Mouse (Mus musculus): Measurements from ENCODE around the gene Ficd.

Gene Ficd

DNA sequence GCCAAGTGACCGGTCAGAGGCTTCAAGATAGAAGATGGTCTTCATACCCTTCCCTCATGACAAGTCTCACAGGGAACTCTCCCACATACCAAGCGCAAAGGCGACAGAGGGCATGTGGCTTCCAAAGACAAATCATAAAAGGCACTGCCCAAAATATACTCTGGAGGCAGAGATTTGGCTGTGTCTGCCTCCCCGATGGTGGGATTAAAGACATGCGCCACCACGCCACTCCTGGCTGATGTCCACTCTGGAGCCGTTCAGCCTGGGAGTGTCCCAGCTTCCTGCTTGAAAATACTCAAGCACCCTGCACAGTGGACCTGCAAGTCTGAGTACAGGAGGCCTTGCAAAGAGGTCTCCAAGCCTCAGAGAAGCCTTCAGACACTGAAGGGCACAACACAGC lies 4.4 kb upstream of the Ficd start:
- no peak for DNase-seq

DNA sequence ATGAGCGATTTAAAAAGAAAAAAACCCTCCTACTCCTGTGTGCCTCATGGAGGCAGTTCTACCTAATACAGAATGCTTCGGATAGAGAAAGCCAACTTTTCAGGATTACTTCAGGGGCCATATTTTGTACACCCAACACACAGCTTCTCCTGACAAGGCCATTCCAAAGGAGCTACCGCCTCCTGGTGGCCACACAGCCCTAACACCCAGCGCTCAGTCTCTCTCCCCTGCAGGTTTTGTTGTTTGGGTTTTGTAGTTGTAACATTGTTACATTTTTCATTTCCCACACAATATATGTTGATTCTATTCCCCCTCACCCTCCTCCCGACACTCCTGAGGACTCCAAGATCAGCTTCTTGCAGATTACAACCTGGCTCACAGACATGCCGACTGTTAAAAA lies 3.4 kb upstream of the Ficd start:
- peak; percentile 46 for DNase-seq

GRCm38 (mm10) chr5:113734376-113734775 lies 1.2 kb upstream of the Ficd start:
- no peak for DNase-seq

DNA sequence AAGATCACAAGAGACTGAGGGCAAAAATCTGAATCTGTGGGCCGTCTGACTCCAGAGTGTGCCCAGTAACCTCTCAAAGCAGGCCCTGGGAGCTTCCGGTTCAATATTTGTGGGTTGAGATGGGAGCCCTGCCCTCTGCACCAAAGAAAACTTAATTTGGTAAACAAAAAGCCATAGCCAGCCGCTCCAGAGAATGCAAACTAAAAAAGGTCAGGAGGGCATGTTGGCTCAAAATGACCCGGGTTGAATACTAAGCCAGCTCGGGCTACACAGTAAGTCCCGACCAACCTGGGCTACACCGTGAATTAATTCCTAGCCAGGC lies 619 bp upstream of the Ficd start:
- DNase-seq, result no peak

DNA sequence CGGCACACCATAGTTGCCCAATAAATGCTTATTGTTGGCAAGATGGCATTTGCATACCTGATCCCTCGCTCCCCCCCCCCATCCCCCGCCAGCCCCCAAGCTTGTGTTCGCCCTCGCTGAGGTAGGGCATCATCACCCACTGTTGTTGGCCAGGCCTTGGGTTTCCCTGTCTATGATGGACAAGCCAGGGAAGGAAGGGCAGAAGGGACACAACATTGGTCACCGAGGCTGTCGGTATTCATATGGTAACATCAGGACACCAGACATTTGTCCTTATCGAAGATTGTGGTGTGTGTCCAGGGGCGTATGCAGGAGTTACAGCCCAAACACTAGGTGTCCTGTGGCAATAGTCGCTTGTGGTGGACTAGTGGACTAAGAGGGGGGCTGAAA lies 505 bp downstream of the Ficd start:
- no peak for DNase-seq

DNA sequence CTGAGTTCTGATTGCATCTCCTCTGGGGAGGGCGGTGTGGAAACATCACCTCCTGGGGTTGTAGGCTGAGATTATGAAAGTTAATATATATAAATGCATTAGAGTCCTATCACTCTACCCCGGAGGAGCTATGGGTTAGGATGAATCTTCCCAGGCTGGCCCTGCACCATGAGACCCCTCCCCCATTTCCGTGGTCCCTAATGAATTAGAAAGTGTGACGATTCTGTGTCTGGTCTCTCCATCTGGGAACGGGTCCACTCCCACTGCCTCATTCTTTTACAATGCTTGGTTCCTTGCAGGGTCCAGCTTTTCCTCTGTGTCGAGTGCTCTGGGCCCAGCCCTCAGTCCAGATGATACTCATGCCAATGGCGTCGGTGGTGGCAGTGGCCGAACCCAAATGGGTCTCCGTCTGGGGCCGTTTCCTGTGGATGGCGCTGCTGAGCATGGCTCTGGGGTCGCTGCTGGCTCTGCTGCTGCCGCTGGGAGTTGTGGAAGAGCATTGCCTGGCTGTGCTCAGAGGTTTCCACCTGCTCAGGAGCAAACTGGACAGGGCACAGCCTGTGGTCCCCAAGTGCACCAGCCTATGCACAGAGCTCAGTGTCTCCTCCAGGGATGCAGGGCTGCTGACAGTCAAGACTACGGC lies 1.0 kb downstream of the Ficd start:
- no peak for DNase-seq

DNA sequence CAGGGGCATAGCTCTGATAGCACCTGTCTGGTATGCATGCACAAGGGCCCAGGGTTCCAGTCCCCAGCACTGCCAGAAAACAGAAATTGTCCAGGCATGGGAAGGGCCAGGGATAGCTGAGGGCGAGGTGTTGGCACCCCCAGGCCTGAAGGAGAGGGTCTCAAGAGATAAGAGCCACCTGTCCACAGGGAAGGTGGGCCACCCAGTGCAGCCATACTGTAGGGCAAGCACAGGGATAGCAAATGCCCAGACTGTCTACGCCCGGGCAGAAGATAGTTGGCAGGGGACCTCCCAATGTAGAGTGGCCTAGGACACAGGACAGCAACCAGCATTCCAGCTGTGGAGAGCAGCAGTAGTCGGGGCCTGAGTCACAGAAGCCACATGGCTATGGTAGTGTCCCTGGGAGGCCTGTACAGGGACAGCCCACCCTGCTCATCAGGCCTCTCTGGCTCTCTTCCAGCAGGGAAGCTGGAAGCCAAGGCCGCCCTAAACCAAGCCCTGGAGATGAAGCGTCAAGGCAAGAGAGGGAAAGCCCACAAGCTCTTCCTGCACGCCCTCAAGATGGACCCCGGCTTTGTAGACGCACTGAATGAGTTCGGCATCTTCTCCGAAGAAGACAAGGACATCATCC lies 2.1 kb downstream of the Ficd start:
- no peak for DNase-seq

DNA sequence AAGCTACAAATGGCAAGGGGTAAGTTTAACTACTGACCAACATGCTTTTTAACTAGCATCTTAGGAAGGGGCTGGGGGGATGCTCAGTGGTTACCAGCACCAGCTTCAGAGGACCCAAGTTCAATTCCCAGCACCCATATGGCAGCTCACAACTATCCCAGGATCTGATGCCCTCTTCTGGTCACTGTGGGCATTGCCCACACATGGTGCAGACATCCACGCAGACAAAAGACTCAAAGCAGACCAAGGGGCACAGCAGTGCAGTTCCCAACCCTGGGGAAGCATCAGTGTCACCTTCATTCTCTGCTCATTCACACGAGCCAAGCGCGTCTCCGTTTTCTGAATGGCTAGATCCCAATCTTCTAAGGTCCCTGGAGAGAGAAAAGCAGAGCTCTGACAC lies 12.0 kb downstream of the Ficd start:
- no peak for DNase-seq

- DNase-seq, result no peak
Measured at GRCm38 (mm10) chr5:113748556-113749331, 13.1 kb downstream of the Ficd start.

GRCm38 (mm10) chr5:113751521-113752157 lies 16.0 kb downstream of the Ficd start:
- no peak for DNase-seq

GRCm38 (mm10) chr5:113755347-113756030 lies 19.9 kb downstream of the Ficd start:
- no peak for DNase-seq

DNA sequence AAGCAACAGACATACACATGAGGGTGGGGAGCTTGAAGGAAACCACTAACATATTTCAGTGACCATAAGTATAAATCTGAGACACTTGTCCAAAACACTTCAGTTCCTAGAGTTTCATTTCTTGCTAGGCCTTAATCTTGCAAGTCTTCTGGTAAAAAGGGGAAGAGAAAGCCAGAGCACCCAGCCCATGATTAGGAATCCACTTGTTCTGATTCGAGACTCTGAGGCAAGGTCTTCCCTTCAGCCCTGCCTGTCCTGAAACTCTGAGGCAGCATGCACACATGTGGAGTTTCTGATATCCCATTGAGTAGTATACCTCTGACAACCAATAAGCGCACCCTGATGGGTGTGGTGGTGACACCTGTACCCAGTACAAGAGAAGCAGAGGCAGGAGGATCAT lies 26.0 kb downstream of the Ficd start:
- DNase-seq, result no peak

DNA sequence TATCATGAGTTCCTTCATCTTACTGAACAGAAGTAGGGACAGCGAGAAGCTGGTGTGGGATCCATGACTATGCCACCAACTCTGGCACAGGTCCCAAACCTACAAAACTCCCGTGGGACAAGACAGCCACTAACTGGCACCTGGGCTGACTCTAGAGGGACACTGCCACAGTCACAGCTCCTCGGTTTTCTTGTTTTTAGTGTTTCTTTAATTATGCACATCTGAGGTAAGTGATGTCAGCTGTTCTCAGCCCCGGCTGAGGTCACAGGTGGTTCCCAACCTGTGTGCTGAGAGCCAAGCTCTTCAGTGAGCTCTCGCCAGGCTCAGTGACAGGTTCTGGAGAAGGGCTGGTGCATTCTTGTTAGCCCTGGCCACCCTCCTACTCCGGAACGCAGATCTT lies 28.8 kb downstream of the Ficd start:
- DNase-seq, result no peak

- no peak for DNase-seq
Measured at GRCm38 (mm10) chr5:113765641-113766526, 30.3 kb downstream of the Ficd start.

DNA sequence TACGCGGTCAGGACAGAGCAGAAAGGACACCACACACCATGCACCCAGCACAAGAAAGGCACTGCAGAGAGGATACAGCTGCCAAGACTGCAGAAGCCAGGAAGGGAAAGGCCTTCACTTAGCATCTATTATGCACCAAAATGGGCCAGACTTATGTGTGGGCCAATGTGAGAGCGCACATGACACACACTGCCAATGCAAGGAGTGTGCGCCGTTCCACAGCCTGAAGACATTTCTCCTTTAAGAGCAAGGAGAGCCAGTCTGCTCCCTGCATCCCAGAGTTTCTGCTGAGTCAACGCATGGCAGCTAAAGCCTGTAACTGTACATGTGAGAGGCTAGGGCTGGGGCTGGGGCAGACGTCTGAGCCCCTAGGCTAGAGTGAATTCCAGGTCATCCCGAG lies 33.2 kb downstream of the Ficd start:
- no peak for DNase-seq

- DNase-seq, result peak; percentile 88
Measured at GRCm38 (mm10) chr5:113771213-113772162, 35.9 kb downstream of the Ficd start.

DNA sequence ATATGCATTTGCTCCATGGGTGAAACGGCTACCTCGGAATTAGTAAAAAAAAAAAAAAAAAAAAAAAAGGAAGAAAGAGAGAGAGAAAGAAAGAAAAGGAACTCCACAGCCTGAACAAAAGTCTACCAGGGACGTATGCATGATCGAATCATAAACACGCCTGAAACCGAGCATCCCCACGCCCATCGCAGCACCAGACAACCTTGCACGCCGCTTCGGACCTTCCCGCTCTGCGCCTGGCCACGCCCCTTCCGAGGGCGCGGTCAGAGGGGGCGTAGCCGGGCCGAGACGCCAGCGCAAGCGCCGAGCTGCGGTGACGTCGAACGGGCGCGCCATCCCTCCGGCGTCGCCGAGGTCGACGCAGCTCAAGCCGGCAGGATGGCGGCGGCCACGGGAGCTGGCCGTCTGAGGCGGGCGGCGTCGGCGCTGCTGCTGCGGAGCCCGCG lies 36.9 kb downstream of the Ficd start, which contains the start of the genes Sart3 and Iscu:
Gene Sart3 (minus strand): TSS at position 61 of the 446 bp plus-strand sequence.
Gene Iscu (plus strand): TSS at position 299 of the 446 bp plus-strand sequence.
- peak; percentile 96 for DNase-seq

DNA sequence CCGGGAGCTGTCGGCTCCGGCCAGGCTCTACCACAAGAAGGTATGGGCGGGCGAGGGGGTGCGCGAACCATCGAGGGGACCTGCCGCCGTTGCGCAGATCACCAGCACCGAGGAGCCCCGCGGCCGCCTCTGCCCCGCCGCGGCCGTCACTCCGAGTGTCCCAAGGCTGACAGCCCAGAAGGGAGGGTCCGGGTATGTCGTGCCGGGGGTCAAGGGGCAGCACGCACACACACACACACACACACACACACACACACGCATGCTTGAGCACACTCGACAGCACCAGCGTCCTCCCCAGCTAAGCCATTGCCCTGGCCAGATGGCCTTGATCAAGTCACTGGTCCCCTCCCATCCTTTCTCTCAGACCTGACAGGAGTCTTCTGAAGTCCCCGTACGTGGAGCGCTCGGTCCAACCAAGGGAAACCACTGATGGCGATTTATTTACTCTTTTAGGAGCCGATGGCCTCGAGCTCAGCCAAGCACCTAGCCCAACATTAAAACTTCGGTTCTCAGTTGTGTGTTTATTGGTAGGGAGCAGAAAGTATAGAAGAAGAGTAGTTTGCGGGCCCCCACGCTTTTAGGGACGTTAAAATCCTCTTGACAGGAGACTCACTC lies 37.4 kb downstream of the Ficd start:
- no peak for DNase-seq

DNA sequence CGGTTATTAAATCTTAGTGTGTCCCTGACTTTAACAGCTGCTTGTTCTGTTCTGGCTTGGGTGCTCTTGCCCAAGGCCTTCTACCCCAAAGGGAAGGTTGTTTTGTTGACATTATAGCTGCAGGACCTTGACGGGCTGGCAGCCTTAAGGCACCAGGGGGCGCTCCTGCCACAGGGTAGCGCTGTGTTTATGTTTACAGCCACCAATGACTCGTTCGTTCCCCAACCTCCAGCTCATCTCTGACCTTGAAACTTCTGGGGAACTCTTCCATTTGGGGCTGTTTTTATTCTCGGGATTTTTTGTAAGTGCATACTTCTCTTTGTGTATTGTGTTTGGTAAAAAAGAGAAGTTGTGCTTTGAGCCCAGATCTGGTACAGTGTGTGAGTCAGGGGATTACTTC lies 38.1 kb downstream of the Ficd start:
- DNase-seq, result peak; percentile 78

DNA sequence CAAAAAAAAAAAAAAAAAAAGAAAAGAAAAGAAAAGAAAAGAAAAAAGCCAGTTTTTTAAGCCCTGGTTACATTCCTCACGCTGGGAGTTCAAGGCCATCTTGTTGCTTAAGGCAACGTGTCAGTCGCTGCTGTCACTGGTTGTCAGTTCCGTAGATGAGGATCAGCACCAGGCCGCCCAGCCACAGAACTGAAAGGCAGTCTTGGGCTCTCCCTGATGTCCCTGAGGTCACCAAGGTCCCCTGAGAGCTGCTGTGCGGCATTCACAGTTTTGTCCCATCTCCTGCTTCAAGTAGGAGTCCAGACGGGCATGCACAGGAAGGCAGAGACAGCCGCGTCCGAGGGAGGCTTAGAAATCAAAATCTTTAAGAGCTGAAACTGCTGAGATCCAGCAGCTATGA lies 40.0 kb downstream of the Ficd start:
- DNase-seq, result no peak
